Mouse (Mus musculus) limb, embryonic 11.5 days (tissue): Measurements from ENCODE around the gene Mast1. TPM values are rescaled to one million over a fixed set of nuclear protein-coding genes. Genes with fewer than 3 reads are reported as not detected.

Experiments
- ATAC-seq: fragments of 200-750 bp; cut with Nextera tagmentation; 2 replicates; pipeline ENCODE4 v1.8.0; 2017; ENCODE audit warnings: low read depth; ENCODE audit not compliant: insufficient number of reproducible peaks, low FRiP score, low TSS enrichment
- DNase-seq: peaks from one replicate; pipeline ENCODE4 v3.0.0-alpha.2; 2015; ENCODE audit warnings: low spot score
- H3K27ac ChIP-seq: fragments of 300-500 bp; sonication (generic); replicated peaks from 2 replicates; pipeline ENCODE4 v1.5.1; 2014; ENCODE audit warnings: low read depth, mild to moderate bottlenecking, low read length
- H3K27me3 ChIP-seq: fragments of 300-500 bp; sonication (generic); 2 replicates; pipeline ENCODE4 v1.6.1; 2014; ENCODE audit warnings: mild to moderate bottlenecking, low read length, mixed read lengths; ENCODE audit not compliant: control insufficient read depth, insufficient read depth
- H3K36me3 ChIP-seq: fragments of 300-500 bp; sonication (generic); 2 replicates; pipeline ENCODE4 v1.6.1; 2014; ENCODE audit warnings: mild to moderate bottlenecking, low read length, moderate library complexity, mixed read lengths; ENCODE audit not compliant: control insufficient read depth, insufficient read depth
- H3K4me1 ChIP-seq: fragments of 300-500 bp; sonication (generic); 2 replicates; pipeline ENCODE4 v1.6.1; 2014; ENCODE audit warnings: low read length, mixed read lengths; ENCODE audit not compliant: control insufficient read depth, insufficient read depth
- H3K4me2 ChIP-seq: fragments of 300-500 bp; sonication (generic); 2 replicates; pipeline ENCODE4 v1.6.1; 2014; ENCODE audit warnings: low read depth, mild to moderate bottlenecking, moderate library complexity; ENCODE audit not compliant: severe bottlenecking
- H3K4me3 ChIP-seq: fragments of 300-500 bp; sonication (generic); 2 replicates; pipeline ENCODE4 v1.5.1; 2014; ENCODE audit warnings: low read depth, low read length
- H3K9ac ChIP-seq: fragments of 300-500 bp; sonication (generic); 2 replicates; pipeline ENCODE4 v1.6.1; 2014; ENCODE audit warnings: mild to moderate bottlenecking, low read length
- H3K9me3 ChIP-seq: fragments of 300-500 bp; sonication (generic); 2 replicates; pipeline ENCODE4 v1.6.1; 2016; ENCODE audit warnings: low read length; ENCODE audit not compliant: control insufficient read depth
- WGBS: fragments of 180-500 bp; shearing (Covaris S2); extraction: QIAGEN DNeasy Blood & Tissue Kit; methylation state at CpG from one replicate; pipeline ENCODE4 v1.1.7; 2014; 5-methylcytosine and 5-hydroxymethylcytosine counted together
- polyA plus RNA-seq: library from polyadenylated mRNA; unstranded; fragments of >200 nt; fragmentation: Nextera tagmentation; extraction: Ambion mirVana; gene quantifications from 2 replicates; pipeline ENCODE4 v1.2.1, GENCODE M21; 2014

Mast1 gene
- polyA plus RNA-seq, 1 experiment from 2014 or later: 0.17 TPM

DNA sequence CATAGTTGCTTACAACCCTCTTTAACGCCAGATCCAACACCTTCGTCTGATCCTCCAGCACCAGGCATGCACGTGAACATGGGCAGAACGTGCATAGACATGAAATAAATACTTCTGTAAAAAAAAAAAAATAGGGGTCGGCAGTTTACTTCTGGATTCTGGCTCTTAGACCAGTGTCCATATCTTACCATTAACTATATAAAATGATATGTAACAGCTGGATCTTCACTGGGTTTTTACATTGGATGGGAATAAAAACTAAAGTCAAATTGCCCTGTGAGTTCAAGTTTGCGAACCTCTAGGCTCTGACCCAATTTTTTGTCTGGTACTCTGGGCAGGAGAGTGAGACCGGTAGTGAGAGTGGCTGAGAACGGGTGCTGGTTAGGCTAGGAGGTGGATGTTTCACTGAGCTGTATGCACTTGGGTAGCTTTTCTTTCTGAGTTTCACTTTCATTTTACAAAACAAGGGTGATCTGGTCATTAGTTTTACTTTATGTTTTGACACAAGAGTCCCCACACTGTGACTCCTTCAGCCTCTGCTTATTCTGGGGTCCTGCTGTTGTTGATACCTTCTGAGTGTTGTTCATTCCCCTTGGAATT lies 37.5 kb upstream of the Mast1 start:
- H3K27ac ChIP-seq: no peak overlapping the region
- H3K9me3 ChIP-seq: no peaks in the 10 kb centered on the region
- ATAC-seq (no peak), DNase-seq (no peak)
- peaks cover 15% of the 10 kb centered on the region; the same call in 1 of the 2 replicates for H3K36me3 ChIP-seq
- no peak overlapping the region for H3K9ac ChIP-seq
- H3K4me2 ChIP-seq: no peak overlapping the region
- WGBS: 81% methylated on average over 8 of the region's 8 CpGs
- peaks cover 45% of the 10 kb centered on the region for H3K4me1 ChIP-seq
- no peak overlapping the region for H3K4me3 ChIP-seq
- peaks cover 15% of the 10 kb centered on the region for H3K27me3 ChIP-seq

DNA sequence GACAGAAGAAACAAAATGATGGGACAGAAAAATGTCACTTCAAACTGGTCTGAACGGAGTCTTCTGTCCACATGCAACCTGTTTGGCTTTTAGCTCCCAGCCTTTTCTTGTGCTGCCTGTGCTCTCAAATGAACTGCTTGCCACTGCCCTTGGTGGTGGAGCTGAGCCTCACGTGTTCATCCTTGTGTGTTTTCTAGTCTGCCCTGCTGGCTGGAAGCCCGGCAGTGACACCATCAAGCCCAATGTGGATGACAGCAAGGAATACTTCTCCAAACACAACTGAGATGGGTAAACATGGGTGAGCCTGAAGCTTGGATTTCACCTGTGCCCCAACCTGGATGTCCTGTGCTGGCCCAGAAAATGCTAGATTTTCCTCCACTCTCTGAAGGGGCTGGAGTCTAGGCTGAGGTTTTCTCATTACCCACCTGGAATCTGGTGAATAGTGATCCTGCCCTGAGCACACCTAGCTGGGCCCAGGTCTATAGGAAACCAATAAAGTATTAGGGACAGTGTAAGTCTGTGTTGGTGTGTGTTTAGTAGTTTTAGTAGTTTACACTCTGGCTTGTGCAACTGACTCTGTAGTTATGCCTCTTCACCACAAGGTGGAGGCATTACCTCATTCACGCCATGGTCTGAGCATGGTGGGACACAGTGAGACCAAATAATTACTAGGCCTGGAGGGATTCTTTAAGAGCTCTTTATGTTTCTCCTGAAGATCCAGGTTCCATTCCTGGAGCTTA lies 36.8 kb upstream of the Mast1 start:
- no peak overlapping the region for H3K27ac ChIP-seq
- no peak overlapping the region for H3K4me2 ChIP-seq
- no peaks in the 10 kb centered on the region for H3K9me3 ChIP-seq
- WGBS: 73% methylated on average over 4 of the region's 4 CpGs
- no peak overlapping the region for H3K4me3 ChIP-seq
- peaks cover 40% of the 10 kb centered on the region for H3K4me1 ChIP-seq
- ATAC-seq (0 out of 2 replicates have a peak, but pooled peaks have one; percentile 7), DNase-seq (peak; percentile 65)
- peaks cover 15% of the 10 kb centered on the region for H3K27me3 ChIP-seq
- no peak overlapping the region for H3K9ac ChIP-seq
- peaks cover 15% of the 10 kb centered on the region; the same call in 1 of the 2 replicates for H3K36me3 ChIP-seq

DNA sequence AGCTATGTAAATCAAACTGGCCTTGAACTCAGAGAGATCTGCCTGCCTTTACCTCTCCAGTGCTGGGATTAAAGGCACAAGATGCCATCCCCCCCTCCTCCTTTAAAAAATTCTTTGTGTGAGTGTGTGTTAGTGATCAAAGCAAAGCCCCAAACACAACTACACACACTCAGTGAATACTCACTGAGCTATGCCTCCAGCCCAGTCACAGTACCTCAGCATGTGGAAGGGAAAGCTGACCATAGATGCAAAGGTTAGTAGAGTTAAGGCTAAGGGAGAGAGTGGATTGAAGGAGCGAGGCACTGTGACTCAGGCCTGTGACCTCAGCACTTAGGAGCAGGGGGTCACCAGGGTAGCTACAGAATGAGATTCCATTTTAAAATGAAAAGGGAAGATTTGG lies 35.9 kb upstream of the Mast1 start:
- ATAC-seq: no peak
- H3K4me3 ChIP-seq: no peak overlapping the region
- no peak overlapping the region for H3K9ac ChIP-seq
- H3K27me3 ChIP-seq: peaks cover 12% of the 10 kb centered on the region
- no peak overlapping the region for H3K4me2 ChIP-seq
- WGBS: 81% methylated on average over 1 of the region's 1 CpGs
- no peak for DNase-seq
- H3K4me1 ChIP-seq: peaks cover 43% of the 10 kb centered on the region
- H3K36me3 ChIP-seq: peaks cover 15% of the 10 kb centered on the region; the same call in 1 of the 2 replicates
- H3K9me3 ChIP-seq: no peaks in the 10 kb centered on the region
- H3K27ac ChIP-seq: no peak overlapping the region

DNA sequence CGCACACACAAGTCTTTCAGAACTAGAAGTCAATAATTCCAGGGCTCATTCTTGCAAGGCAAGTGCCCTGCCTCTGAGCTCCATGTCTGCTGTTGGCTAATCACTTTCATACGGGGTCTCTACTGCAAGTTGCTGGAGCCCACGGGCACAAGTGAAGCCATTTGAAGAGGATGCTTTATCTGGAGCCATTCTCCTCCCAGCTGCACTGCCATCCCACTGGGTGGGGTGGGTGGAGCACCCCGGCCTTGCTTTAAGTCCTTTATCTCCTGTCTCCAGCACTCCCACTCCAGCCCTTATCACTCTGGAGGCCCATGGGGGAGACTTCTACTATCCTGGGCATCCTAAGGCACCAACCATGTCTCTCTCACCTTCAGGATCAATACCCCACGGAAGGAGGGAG lies 33.8 kb upstream of the Mast1 start:
- ATAC-seq (no peak), DNase-seq (no peak)
- Histone ChIP-seq H3K4me3 (peak overlapping the region; percentile 61), H3K27ac (no peak overlapping the region), H3K4me1 (peaks cover 26% of the 10 kb centered on the region), H3K9ac (peak overlapping the region; percentile 89; the same call in 1 of the 2 replicates), H3K9me3 (no peaks in the 10 kb centered on the region), H3K4me2 (peak overlapping the region; percentile 80), H3K36me3 (peaks cover 15% of the 10 kb centered on the region; the same call in 1 of the 2 replicates), H3K27me3 (no peaks in the 10 kb centered on the region)
- WGBS: 67% methylated on average over 5 of the region's 5 CpGs

DNA sequence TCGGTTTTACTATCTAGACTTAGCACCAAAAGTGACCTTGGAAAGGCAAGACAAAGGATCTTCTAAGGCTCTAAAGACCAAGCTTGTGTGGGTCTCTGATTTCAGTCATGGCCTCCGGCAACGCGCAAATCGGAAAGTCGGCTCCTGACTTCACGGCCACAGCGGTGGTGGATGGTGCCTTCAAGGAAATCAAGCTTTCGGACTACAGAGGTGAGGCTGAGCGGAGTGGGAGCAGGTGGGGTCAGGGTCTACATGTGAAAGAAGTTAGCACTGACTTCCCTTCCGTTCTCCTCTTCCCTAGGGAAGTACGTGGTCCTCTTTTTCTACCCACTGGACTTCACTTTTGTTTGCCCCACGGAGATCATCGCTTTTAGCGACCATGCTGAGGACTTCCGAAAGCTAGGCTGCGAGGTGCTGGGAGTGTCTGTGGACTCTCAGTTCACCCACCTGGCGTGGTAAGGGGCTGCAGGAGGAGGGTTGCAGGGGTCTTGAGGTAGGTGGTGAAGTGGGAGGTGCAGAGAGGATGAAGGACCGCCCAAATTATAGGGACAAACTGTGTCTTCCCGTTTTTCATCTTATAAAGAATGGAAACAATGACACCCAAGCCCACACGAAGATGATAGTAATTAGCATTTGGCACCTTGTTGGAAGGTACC lies 33.1 kb upstream of the Mast1 start:
- Histone ChIP-seq H3K36me3 (peaks cover 15% of the 10 kb centered on the region; the same call in 1 of the 2 replicates), H3K27me3 (no peaks in the 10 kb centered on the region), H3K27ac (peak overlapping the region; percentile 78), H3K9me3 (no peaks in the 10 kb centered on the region), H3K9ac (peak overlapping the region; percentile 89), H3K4me3 (peak overlapping the region; percentile 61), H3K4me2 (peak overlapping the region; percentile 80), H3K4me1 (peaks cover 25% of the 10 kb centered on the region)
- no peak for ATAC-seq
- peak; percentile 55 for DNase-seq
- WGBS: 11% methylated on average over 21 of the region's 21 CpGs

DNA sequence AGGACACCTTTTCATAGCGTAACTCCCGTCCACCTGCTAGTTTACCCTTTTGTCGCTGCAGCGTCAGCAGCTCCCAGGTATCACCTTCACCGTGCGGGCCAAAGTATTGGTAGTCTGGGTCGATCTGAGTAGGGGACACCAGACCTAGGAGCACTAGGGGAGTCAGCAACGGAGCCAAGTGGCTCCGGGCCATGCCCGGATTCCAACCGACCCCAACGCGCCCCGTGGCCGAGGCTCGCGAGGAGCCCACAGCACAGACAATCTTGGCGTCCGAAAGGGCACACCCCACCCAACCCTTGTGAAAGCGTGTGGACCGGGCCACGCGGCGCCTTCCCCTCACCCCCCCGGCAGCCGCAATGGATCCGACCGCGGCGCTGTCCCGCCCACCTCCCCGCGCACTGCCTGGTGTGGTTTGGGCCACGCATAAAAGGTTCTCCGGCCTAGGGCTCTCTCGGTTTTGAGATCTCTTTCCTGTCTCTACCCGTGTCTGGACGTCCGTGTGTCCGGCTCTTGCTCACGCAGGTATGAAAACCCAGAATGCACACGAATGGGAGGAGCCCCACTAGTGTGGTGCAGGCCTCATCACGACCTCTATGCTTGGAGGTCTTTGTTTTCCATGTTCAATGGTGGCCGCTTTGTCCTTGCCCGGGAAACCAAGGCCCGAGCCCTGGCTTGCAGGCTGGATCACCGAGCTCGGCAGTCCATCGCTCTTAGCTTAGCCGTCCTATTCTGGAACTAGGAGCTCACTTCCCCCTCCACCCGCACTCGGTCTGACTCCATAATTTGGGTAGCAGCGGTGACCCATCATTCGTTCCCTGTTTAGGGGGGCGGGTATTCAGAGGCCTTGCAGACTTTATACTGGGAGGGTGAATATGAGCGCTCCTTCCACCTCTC lies 32.3 kb upstream of the Mast1 start, which contains the start of the genes Gm49661, Prdx2 and Rnaseh2a:
Gene Gm49661 (minus strand): TSS at position 193 of the 894 bp plus-strand sequence.
Gene Prdx2 (plus strand): TSS at position 347 of the 894 bp plus-strand sequence.
Gene Rnaseh2a (minus strand): TSS at position 527 of the 894 bp plus-strand sequence.
- Histone ChIP-seq H3K9me3 (no peaks in the 10 kb centered on the region), H3K27ac (peak within 1 kb of the TSS; percentile 78), H3K9ac (peak within 1 kb of the TSS; percentile 89), H3K27me3 (no peaks in the 10 kb centered on the region), H3K4me1 (peaks cover 30% of the 10 kb centered on the region), H3K4me2 (peak within 1 kb of the TSS; percentile 80), H3K36me3 (peaks cover 15% of the 10 kb centered on the region; the same call in 1 of the 2 replicates), H3K4me3 (peak within 1 kb of the TSS; percentile 61)
- WGBS: under 1% methylated on average over 56 of the region's 56 CpGs
- DNase-seq: peak; percentile 89
- ATAC-seq: peak; percentile 64

DNA sequence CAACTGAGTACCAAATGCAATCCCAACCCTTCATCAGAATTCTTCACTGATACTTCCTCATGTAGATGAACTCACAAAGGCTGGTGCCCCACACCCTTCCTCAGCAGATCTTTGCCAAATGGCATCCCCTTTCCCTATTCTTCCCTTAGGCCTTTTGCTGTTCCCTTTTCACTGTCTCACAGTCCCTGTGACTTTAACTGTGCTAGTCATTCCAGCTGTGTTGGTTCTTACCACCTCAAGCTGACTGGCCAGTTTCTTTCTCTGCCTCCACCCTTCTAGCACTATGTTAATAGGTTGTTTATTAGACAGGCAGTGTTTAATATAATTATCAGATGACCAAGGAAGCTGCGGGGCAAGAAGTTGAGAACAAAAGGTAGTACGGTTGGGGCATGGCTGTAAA lies 31.5 kb upstream of the Mast1 start:
- ATAC-seq (no peak), DNase-seq (no peak)
- Histone ChIP-seq H3K27me3 (no peaks in the 10 kb centered on the region), H3K4me3 (peak overlapping the region; percentile 61), H3K27ac (peak overlapping the region; percentile 78), H3K9ac (peak overlapping the region; percentile 89), H3K4me1 (peaks cover 27% of the 10 kb centered on the region), H3K9me3 (no peaks in the 10 kb centered on the region), H3K36me3 (peaks cover 15% of the 10 kb centered on the region; the same call in 1 of the 2 replicates), H3K4me2 (peak overlapping the region; percentile 80)
- 14% methylated on average over 2 of the region's 2 CpGs for WGBS
